Mouse (Mus musculus) bone marrow, adult 2 months (tissue): ENCODE results near the gene Gbp10. TPM values are rescaled to one million over a fixed set of nuclear protein-coding genes. Genes with fewer than 3 reads are reported as not detected.

Source experiments
- H3K27ac ChIP-seq: fragments of 200-500 bp; 2 replicates; pipeline ENCODE4 v1.5.1; 2012; ENCODE audit warnings: low read depth, mild to moderate bottlenecking, control low read depth, inconsistent platforms, low read length; ENCODE audit not compliant: control insufficient read depth, poor library complexity, insufficient read depth
- H3K4me1 ChIP-seq: fragments of 200-500 bp; 2 replicates; pipeline ENCODE4 v1.6.1; 2011; ENCODE audit warnings: low read length; ENCODE audit not compliant: control insufficient read depth, insufficient read depth
- H3K4me3 ChIP-seq: fragments of 200-500 bp; replicated peaks from 2 replicates; pipeline ENCODE3; 2011; ENCODE audit warnings: mild to moderate bottlenecking, low read depth, low read length, control low read depth; ENCODE audit not compliant: control insufficient read depth
- CTCF ChIP-seq: fragments of 200-500 bp; IDR thresholded peaks from 2 replicates; pipeline ENCODE4 v1.5.1; 2011; ENCODE audit warnings: low read length, control low read depth; ENCODE audit not compliant: control insufficient read depth, insufficient read depth
- POLR2A ChIP-seq: fragments of 200-500 bp; IDR thresholded peaks from 2 replicates; pipeline ENCODE4 v1.6.1; 2011; ENCODE audit warnings: low read depth, mild to moderate bottlenecking, control low read depth, low read length, borderline replicate concordance; ENCODE audit not compliant: control insufficient read depth
- polyA plus RNA-seq: library from polyadenylated mRNA; stranded (reverse); fragments of >200 nt; gene quantifications from 2 replicates; pipeline ENCODE4 v1.2.4, GENCODE M21; 2011; ENCODE audit warnings: low replicate concordance; ENCODE audit not compliant: missing spikeins, insufficient read depth, insufficient read length

Gene Gbp10
- polyA plus RNA-seq, 1 experiment: not detected

DNA sequence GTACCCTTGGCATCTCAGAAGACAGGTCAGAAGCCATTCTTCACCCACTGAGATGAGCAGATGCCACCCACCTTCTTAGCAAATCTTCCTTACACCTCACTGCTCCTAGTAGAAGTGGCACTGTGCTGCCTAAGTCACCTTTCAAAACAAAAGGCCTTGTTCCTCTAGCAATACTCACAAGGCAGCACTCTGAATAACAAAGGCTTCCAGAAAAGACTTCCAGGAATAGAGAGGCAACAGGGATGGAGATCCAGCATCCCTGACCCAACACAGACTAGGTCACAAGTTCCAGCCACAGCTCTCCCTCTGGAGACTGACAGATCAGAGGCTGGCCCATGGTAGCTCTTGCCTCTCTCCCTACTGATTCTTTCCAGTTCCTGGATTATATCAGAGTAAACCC is 57.9 kb downstream of the Gbp10 start:
- no peaks in the 10 kb centered on the region for H3K4me1 ChIP-seq
- TF ChIP-seq CTCF (no peak), POLR2A (no peak)
- no peak overlapping the region for H3K4me3 ChIP-seq
- no peak overlapping the region for H3K27ac ChIP-seq

Other genes starting within 250 kb of the Gbp10 start
- gene Gbp9, start 100.0 kb downstream of the Gbp10 start, polyA plus RNA-seq: 10.5 and 14.5 TPM in 2 replicates
- 5.5 and 11.3 TPM in 2 replicates for gene Gbp8, start 100.0 kb downstream of the Gbp10 start, polyA plus RNA-seq
- 3.6 and 4.6 TPM in 2 replicates for gene Gbp4, start 99.9 kb downstream of the Gbp10 start, polyA plus RNA-seq
- 0.81 TPM in 1 of 2 replicates, not detected in the other for gene Gm43302, start 54.2 kb upstream of the Gbp10 start, polyA plus RNA-seq
- gene Gbp6, start 54.2 kb upstream of the Gbp10 start, polyA plus RNA-seq: 1.8 and 4.2 TPM in 2 replicates
- gene Lrrc8b, start 176.2 kb upstream of the Gbp10 start, polyA plus RNA-seq: 2.0 and 2.4 TPM in 2 replicates